Mouse (Mus musculus): ENCODE data around the gene Auts2.

- TF ChIP-seq POLR2A (IDR thresholded peaks at IDR 0.05; ENCODE audit: borderline replicate concordance, low read depth, low read length) (no peak), CTCF (IDR thresholded peaks at IDR 0.05; ENCODE audit: low read depth, low read length) (no peak)
These were observed 896.9 kb downstream of the Auts2 start for GRCm38 (mm10) chr5:131646192-131646775.

Data from bone marrow macrophage, adult 2 months (primary cell).